Mouse (Mus musculus) embryonic facial prominence, embryonic 11.5 days (tissue): ENCODE measurements around the gene Tmem94. TPM values are rescaled to one million over a fixed set of nuclear protein-coding genes. Genes with fewer than 3 reads are reported as not detected.

Experiments
- ATAC-seq: fragments of 200-750 bp; cut with Nextera tagmentation; replicated peaks from 2 replicates; pipeline ENCODE4 v1.8.0; 2017; ENCODE audit warnings: low read depth; ENCODE audit not compliant: insufficient number of reproducible peaks, low FRiP score, low TSS enrichment
- DNase-seq: peaks from one replicate; pipeline ENCODE4 v3.0.0-alpha.2; 2015; ENCODE audit warnings: low spot score
- H3K27ac ChIP-seq: fragments of 300-500 bp; sonication (generic); replicated peaks from 2 replicates; pipeline ENCODE4 v1.5.1; 2014; ENCODE audit warnings: mild to moderate bottlenecking, low read depth, low read length, control low read depth
- H3K27me3 ChIP-seq: fragments of 300-500 bp; sonication (generic); 2 replicates; pipeline ENCODE4 v1.6.1; 2014; ENCODE audit warnings: mild to moderate bottlenecking, low read length, moderate library complexity, mixed read lengths; ENCODE audit not compliant: control insufficient read depth, insufficient read depth
- H3K36me3 ChIP-seq: fragments of 300-500 bp; sonication (generic); replicated peaks from 2 replicates; pipeline ENCODE4 v1.6.1; 2014; ENCODE audit warnings: low read depth, mild to moderate bottlenecking, low read length, moderate library complexity, mixed read lengths; ENCODE audit not compliant: control insufficient read depth, insufficient read depth
- H3K4me1 ChIP-seq: fragments of 300-500 bp; sonication (generic); 2 replicates; pipeline ENCODE4 v1.6.1; 2014; ENCODE audit warnings: low read length, mixed read lengths; ENCODE audit not compliant: control insufficient read depth, insufficient read depth
- H3K4me2 ChIP-seq: fragments of 300-500 bp; sonication (generic); 2 replicates; pipeline ENCODE4 v1.6.1; 2014; ENCODE audit warnings: low read depth, mild to moderate bottlenecking, control low read depth, low read length, moderate library complexity
- H3K4me3 ChIP-seq: fragments of 300-500 bp; sonication (generic); 2 replicates; pipeline ENCODE4 v1.5.1; 2014; ENCODE audit warnings: low read depth, low read length, control low read depth
- H3K9ac ChIP-seq: fragments of 300-500 bp; sonication (generic); replicated peaks from 2 replicates; pipeline ENCODE4 v1.6.1; 2014; ENCODE audit warnings: mild to moderate bottlenecking, control low read depth, low read length
- H3K9me3 ChIP-seq: fragments of 300-500 bp; sonication (generic); replicated peaks from 2 replicates; pipeline ENCODE4 v1.6.1; 2016; ENCODE audit warnings: mild to moderate bottlenecking, low read length, inconsistent platforms, mixed read lengths; ENCODE audit not compliant: control insufficient read depth
- WGBS: fragments of 180-500 bp; shearing (Covaris S2); extraction: QIAGEN DNeasy Blood & Tissue Kit; methylation state at CpG from one replicate; pipeline ENCODE4 v1.1.7; 2014; 5-methylcytosine and 5-hydroxymethylcytosine counted together
- polyA plus RNA-seq: library from polyadenylated mRNA; unstranded; fragments of >200 nt; fragmentation: Nextera tagmentation; extraction: Ambion mirVana; gene quantifications from 2 replicates; pipeline ENCODE4 v1.2.1, GENCODE M21; 2014

Gene Tmem94
- polyA plus RNA-seq, 1 experiment from 2014 or later = 10.3 TPM

- H3K27me3 ChIP-seq = no peaks in the 10 kb centered on the region
- no peaks in the 10 kb centered on the region for H3K9me3 ChIP-seq
- H3K9ac ChIP-seq = no peak overlapping the region
- peaks cover 5% of the 10 kb centered on the region for H3K4me1 ChIP-seq
- no peak overlapping the region for H3K27ac ChIP-seq
- no peak overlapping the region for H3K4me3 ChIP-seq
- no peak for DNase-seq
- no peaks in the 10 kb centered on the region for H3K36me3 ChIP-seq
- H3K4me2 ChIP-seq = no peak overlapping the region
- no peak for ATAC-seq
- WGBS = 60% methylated on average over 6 of the region's 6 CpGs
Measured at GRCm38 (mm10) chr11:115832064-115832463, 66.8 kb downstream of the Tmem94 start.

- Histone ChIP-seq H3K4me2 (no peak overlapping the region), H3K4me3 (no peak overlapping the region), H3K4me1 (peaks cover 5% of the 10 kb centered on the region), H3K27me3 (no peaks in the 10 kb centered on the region), H3K9me3 (no peaks in the 10 kb centered on the region), H3K9ac (no peak overlapping the region), H3K36me3 (no peaks in the 10 kb centered on the region), H3K27ac (no peak overlapping the region)
- DNase-seq = peak; percentile 55
- ATAC-seq = no peak
- 5% methylated on average over 8 of the region's 8 CpGs for WGBS
Measured at GRCm38 (mm10) chr11:115832523-115832922, 67.3 kb downstream of the Tmem94 start.

- DNase-seq (no peak), ATAC-seq (no peak)
- peaks cover 5% of the 10 kb centered on the region for H3K4me1 ChIP-seq
- no peak overlapping the region for H3K4me2 ChIP-seq
- H3K4me3 ChIP-seq = no peak overlapping the region
- no peaks in the 10 kb centered on the region for H3K36me3 ChIP-seq
- H3K9ac ChIP-seq = no peak overlapping the region
- H3K27me3 ChIP-seq = no peaks in the 10 kb centered on the region
- H3K27ac ChIP-seq = no peak overlapping the region
- 14% methylated on average over 8 of the region's 8 CpGs for WGBS
- no peaks in the 10 kb centered on the region for H3K9me3 ChIP-seq
Measured at GRCm38 (mm10) chr11:115833021-115833513, 67.8 kb downstream of the Tmem94 start.

DNA sequence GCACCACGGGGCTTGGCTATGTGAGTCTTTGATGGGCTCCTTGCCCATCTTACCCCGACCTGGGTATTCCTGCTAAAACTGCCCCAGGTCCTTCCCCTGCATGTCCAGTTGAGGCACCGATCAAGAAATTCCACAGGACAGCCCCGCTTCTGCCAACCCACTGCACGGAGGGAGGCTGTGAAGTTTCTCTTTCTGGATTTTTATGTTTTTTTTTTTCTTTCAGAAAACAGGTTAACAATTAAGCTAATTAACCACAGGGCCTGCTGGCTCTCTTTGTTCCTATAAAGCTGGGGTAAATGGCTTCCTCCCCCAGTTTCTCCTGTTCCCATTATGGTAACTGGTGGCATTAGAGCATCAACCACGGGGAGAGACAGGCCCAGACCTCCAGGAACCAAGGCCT is 68.8 kb downstream of the Tmem94 start:
- Histone ChIP-seq H3K4me2 (no peak overlapping the region), H3K9ac (no peak overlapping the region), H3K27me3 (no peaks in the 10 kb centered on the region), H3K9me3 (no peaks in the 10 kb centered on the region), H3K36me3 (no peaks in the 10 kb centered on the region), H3K27ac (no peak overlapping the region), H3K4me1 (peaks cover 5% of the 10 kb centered on the region), H3K4me3 (no peak overlapping the region)
- no peak for ATAC-seq
- no peak for DNase-seq
- 68% methylated on average over 6 of the region's 6 CpGs for WGBS

DNA sequence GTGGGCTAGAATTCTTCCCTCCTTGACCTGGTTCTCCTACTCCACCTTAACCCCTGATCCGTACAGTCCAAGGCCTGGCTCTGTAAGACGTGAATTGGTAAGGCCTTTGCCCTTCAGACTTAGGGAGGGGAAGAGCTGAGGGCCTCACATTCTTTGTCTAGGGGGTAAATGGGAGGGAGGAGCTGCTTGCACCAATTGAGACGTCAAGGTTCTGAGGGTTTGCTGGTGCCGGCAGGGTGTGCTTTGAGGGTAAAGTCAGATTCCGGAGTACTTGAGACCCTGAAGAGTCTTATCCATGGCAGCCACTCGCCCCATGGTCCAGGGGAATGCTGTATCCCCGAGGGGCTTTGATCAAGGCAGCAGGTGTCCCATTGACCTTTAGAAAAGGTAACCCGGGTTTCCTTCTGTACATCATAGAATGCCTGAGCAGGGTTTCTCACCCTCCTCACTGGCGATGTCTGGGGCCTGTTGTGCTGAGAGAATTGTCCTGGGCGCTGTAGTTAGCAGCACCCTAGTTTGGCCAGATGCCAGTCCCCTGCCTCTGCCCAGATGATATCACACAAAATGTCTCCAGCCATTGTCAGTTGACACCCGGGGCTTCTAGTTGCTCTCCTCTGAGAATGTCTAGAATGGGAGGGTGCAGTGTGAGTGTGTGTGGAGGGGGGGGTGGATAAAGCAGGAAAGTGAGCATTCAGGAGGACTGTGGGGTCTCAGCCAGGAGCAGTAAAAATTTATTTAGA is 71.6 kb downstream of the Tmem94 start:
- Histone ChIP-seq H3K9ac (no peak overlapping the region), H3K4me2 (no peak overlapping the region), H3K9me3 (no peaks in the 10 kb centered on the region), H3K27ac (no peak overlapping the region), H3K36me3 (no peaks in the 10 kb centered on the region), H3K4me1 (peaks cover 5% of the 10 kb centered on the region), H3K27me3 (no peaks in the 10 kb centered on the region), H3K4me3 (no peak overlapping the region)
- no peak for DNase-seq
- ATAC-seq = no peak
- 45% methylated on average over 11 of the region's 11 CpGs for WGBS

GRCm38 (mm10) chr11:115837606-115838345 is 72.5 kb downstream of the Tmem94 start:
- Histone ChIP-seq H3K4me3 (no peak overlapping the region), H3K27me3 (no peaks in the 10 kb centered on the region), H3K36me3 (no peaks in the 10 kb centered on the region), H3K9ac (no peak overlapping the region), H3K27ac (no peak overlapping the region), H3K9me3 (no peaks in the 10 kb centered on the region), H3K4me1 (peaks cover 7% of the 10 kb centered on the region), H3K4me2 (no peak overlapping the region)
- WGBS = 92% methylated on average over 22 of the region's 22 CpGs
- DNase-seq (no peak), ATAC-seq (no peak)

GRCm38 (mm10) chr11:115838895-115839311 is 73.7 kb downstream of the Tmem94 start:
- DNase-seq (peak; percentile 35), ATAC-seq (no peak)
- Histone ChIP-seq H3K4me3 (no peak overlapping the region), H3K27ac (peak overlapping the region; percentile 47; the same call in 1 of the 2 replicates), H3K4me1 (peaks cover 5% of the 10 kb centered on the region), H3K4me2 (no peak overlapping the region), H3K9me3 (no peaks in the 10 kb centered on the region), H3K27me3 (no peaks in the 10 kb centered on the region), H3K9ac (no peak overlapping the region), H3K36me3 (no peaks in the 10 kb centered on the region)
- WGBS = 41% methylated on average over 4 of the region's 4 CpGs

GRCm38 (mm10) chr11:115839732-115840131 is 74.5 kb downstream of the Tmem94 start:
- no peaks in the 10 kb centered on the region for H3K27me3 ChIP-seq
- WGBS = 61% methylated on average over 3 of the region's 3 CpGs
- H3K27ac ChIP-seq = no peak overlapping the region
- H3K9me3 ChIP-seq = no peaks in the 10 kb centered on the region
- no peak overlapping the region for H3K9ac ChIP-seq
- ATAC-seq (no peak), DNase-seq (no peak)
- no peak overlapping the region for H3K4me3 ChIP-seq
- peaks cover 5% of the 10 kb centered on the region for H3K4me1 ChIP-seq
- H3K4me2 ChIP-seq = no peak overlapping the region
- H3K36me3 ChIP-seq = no peaks in the 10 kb centered on the region
